Mouse (Mus musculus): ENCODE measurements at regions not wholly inside any gene's neighbourhood (a gene's known extent, or its start where the extent isn't known, plus 50 kb on each side); places are given as distances from the start of the nearest gene placed in this dataset.

DNA sequence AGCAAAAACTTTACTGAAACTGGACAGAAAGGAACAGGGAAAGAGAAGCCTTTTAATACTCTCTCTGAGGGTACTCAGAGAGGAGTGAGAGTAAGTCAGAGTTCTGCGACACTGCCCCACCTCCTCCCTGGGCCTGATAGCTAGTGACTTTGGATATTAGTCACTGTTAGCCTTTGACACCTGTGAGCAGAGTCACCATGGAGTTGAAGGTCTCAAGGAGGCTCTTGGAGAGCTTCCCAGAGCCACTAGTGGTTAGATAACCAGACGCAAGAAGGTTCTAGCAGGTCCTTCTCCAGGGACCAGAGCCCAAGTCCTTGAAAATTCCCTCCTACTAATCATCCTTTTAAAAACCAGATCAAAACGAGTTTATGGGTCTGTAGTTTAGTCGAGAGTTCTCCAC lies 94.3 kb downstream of the Brms1l start:
- 84% methylated on average over 4 of the region's 4 CpGs for WGBS
- H3K27me3 ChIP-seq (ENCODE audit: control insufficient read depth, insufficient read depth, low read length): peaks cover 4% of the 10 kb centered on the region
- H3K36me3 ChIP-seq (ENCODE audit: control insufficient read depth, insufficient read depth, low read length): no peaks in the 10 kb centered on the region
- no peak overlapping the region for H3K27ac ChIP-seq (ENCODE audit: low read depth, low read length)
- no peak overlapping the region for H3K9ac ChIP-seq (ENCODE audit: low read length)
- ATAC-seq (replicated peaks; ENCODE audit: low FRiP score): no peak
- DNase-seq (ENCODE audit: low spot score): no peak
- no peaks in the 10 kb centered on the region for H3K9me3 ChIP-seq (ENCODE audit: control insufficient read depth, low read length)
- no peak overlapping the region for H3K4me3 ChIP-seq (ENCODE audit: low read depth, low read length)
- peaks cover 3% of the 10 kb centered on the region; the same call in 1 of the 2 replicates for H3K4me1 ChIP-seq (replicated peaks; ENCODE audit: control insufficient read depth, insufficient read depth, low read length)
- no peak overlapping the region for H3K4me2 ChIP-seq (ENCODE audit: low read depth, low read length, severe bottlenecking)

DNA sequence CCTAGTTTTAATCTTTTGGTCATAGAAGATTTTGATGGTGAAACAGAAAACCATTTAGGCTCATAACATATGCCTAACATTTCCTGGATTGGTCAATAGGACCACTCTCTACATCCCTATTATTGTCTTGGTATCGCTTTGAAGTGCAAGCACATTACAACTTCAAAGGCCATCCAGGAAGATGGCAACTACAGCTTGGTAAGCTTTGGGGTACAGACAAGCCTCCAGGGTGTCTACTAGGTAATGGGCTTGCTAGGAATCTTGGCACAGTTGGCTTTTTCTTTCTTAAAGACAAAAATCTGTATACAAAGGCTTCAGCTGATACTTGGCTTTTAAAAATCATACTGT lies 90.8 kb downstream of the Brms1l start:
- H3K9me3 ChIP-seq (ENCODE audit: control insufficient read depth, low read length): no peaks in the 10 kb centered on the region
- H3K36me3 ChIP-seq (ENCODE audit: control insufficient read depth, insufficient read depth, low read length): no peaks in the 10 kb centered on the region
- no peaks in the 10 kb centered on the region; the same call in 1 of the 2 replicates for H3K4me1 ChIP-seq (replicated peaks; ENCODE audit: control insufficient read depth, insufficient read depth, low read length)
- 50% methylated on average over 1 of the region's 1 CpGs for WGBS
- DNase-seq (ENCODE audit: low spot score) (no peak), ATAC-seq (replicated peaks; ENCODE audit: low FRiP score) (peak; percentile 72)
- no peak overlapping the region for H3K4me3 ChIP-seq (ENCODE audit: low read depth, low read length)
- no peak overlapping the region for H3K9ac ChIP-seq (ENCODE audit: low read length)
- H3K27me3 ChIP-seq (ENCODE audit: control insufficient read depth, insufficient read depth, low read length): peaks cover 2% of the 10 kb centered on the region
- peak overlapping the region; percentile 43 for H3K27ac ChIP-seq (ENCODE audit: low read depth, low read length)
- no peak overlapping the region for H3K4me2 ChIP-seq (ENCODE audit: low read depth, low read length, severe bottlenecking)

DNA sequence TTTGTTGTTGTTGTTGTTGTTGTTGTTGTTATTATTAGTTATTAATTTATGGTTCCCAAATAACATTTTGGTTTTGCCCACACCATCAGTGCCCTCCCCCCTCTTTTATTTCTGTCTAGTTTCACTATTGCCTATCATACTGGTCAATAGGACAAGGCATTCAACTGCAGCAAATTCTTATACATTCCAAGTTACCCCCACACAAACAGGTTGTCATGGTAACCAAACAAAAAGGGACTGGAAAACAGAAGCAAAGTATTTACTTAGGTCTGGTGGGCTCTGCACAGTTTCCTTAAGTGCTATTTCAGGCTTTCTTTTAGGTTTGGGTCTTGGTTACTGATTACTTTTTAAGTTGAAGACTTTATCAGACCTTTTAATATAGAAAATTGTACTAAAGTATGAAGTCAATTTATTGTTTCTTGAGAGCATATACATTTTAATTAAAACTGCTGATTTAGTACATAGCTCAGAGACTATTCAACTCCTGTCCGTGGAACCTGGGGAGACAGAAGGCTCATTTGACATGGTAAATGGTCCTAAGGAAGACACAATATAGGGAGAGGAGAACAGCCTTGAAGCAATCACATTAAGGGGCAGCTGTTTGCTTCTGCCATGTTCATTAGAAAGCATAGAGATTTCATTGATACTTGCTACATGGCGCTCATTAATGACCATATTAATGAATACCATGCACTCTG lies 90.3 kb downstream of the Brms1l start:
- no peak for DNase-seq (ENCODE audit: low spot score)
- Histone ChIP-seq H3K4me1 (replicated peaks; ENCODE audit: control insufficient read depth, insufficient read depth, low read length) (no peaks in the 10 kb centered on the region; the same call in 1 of the 2 replicates), H3K4me3 (ENCODE audit: low read depth, low read length) (no peak overlapping the region), H3K4me2 (ENCODE audit: low read depth, low read length, severe bottlenecking) (no peak overlapping the region), H3K9ac (ENCODE audit: low read length) (no peak overlapping the region), H3K27me3 (ENCODE audit: control insufficient read depth, insufficient read depth, low read length) (peaks cover 2% of the 10 kb centered on the region), H3K36me3 (ENCODE audit: control insufficient read depth, insufficient read depth, low read length) (no peaks in the 10 kb centered on the region), H3K27ac (ENCODE audit: low read depth, low read length) (peak overlapping the region; percentile 43), H3K9me3 (ENCODE audit: control insufficient read depth, low read length) (no peaks in the 10 kb centered on the region)
- 33% methylated on average over 2 of the region's 2 CpGs for whole genome bisulfite sequencing
- peak; percentile 85 for ATAC-seq (replicated peaks; ENCODE audit: low FRiP score)
